Mouse (Mus musculus): ENCODE data around the gene Ina.
"Not testable (repeated sequence)": the region's sequence is repeated elsewhere in the genome, so short reads cannot be mapped to it uniquely, and the experiment has no call there.

- not testable (repeated sequence) for TF ChIP-seq CTCF (IDR thresholded peaks at IDR 0.05; ENCODE audit: low read depth, low read length); POLR2AphosphoS5 (IDR thresholded peaks at IDR 0.05; ENCODE audit: insufficient replicate concordance, low read depth, low read length)
These were observed 22.2 kb upstream of the Ina start for GRCm38 (mm10) chr19:46992329-46992728.

All from G1E (cell line).